Mouse (Mus musculus) spleen, adult 2 months (tissue): Measurements from ENCODE around the gene Smim24.

Experiments used
- CTCF ChIP-seq: fragments of 200-500 bp; IDR thresholded peaks from 2 replicates; pipeline ENCODE4 v1.5.1; 2011; ENCODE audit warnings: mild to moderate bottlenecking, inconsistent platforms; ENCODE audit not compliant: insufficient read depth, insufficient read length, insufficient replicate concordance; ENCODE audit errors: extremely low read depth
- POLR2A ChIP-seq: fragments of 200-500 bp; IDR thresholded peaks from 2 replicates; pipeline ENCODE4 v1.6.1; 2011; ENCODE audit warnings: low read depth, low read length, inconsistent platforms

DNA sequence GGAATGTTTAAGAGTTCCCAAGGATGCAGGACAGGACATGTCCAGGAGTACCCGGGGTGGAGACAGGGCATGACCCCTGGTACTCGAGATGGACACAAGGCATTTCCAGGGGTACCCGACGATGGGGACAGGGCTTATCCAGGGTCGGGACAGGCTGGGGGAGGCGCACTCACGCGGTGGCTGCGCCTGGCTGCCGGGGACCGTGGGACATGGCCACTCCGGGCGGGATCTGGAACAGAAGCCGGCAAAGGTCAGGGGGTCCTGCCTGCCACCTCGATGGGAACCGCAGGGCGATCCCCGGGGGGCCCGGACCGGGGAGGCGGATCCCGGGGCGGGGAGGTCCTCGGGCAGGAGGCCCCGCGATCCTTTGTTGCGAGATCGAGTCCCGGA, 42.9 kb upstream of the Smim24 start:
- TF ChIP-seq POLR2A (no peak), CTCF (no peak)
